Mouse (Mus musculus) cerebellum, adult 2 months (tissue): ENCODE data around the gene Slc39a7. TPM values are rescaled to one million over a fixed set of nuclear protein-coding genes. Genes with fewer than 3 reads are reported as not detected.
A peak's percentile ranks its signal among the peaks of the same experiment; 100 is the strongest.
"Not testable (repeated sequence)": the region's sequence is repeated elsewhere in the genome, so short reads cannot be mapped to it uniquely, and the experiment has no call there.

Source experiments
- DNase-seq, 2 experiments: peaks; one replicate each; pipeline ENCODE4 v3.0.0; 2021
- H3K27ac ChIP-seq: fragments of 200-500 bp; 2 replicates; pipeline ENCODE4 v1.5.1; 2012; ENCODE audit warnings: low read length, control low read depth, inconsistent platforms; ENCODE audit not compliant: insufficient read depth
- H3K27me3 ChIP-seq: fragments of 200-500 bp; 2 replicates; pipeline ENCODE4 v1.6.1; 2012; ENCODE audit warnings: inconsistent platforms, mild to moderate bottlenecking, low read length, moderate library complexity; ENCODE audit not compliant: control insufficient read depth, insufficient read depth
- H3K4me1 ChIP-seq: fragments of 200-500 bp; 2 replicates; pipeline ENCODE4 v1.6.1; 2011; ENCODE audit warnings: low read length; ENCODE audit not compliant: control insufficient read depth, insufficient read depth
- H3K4me3 ChIP-seq: fragments of 200-500 bp; replicated peaks from 2 replicates; pipeline ENCODE3; 2011; ENCODE audit warnings: mild to moderate bottlenecking, low read depth, low read length, control low read depth; ENCODE audit not compliant: insufficient read depth
- CTCF ChIP-seq: fragments of 200-500 bp; IDR thresholded peaks from 2 replicates; pipeline ENCODE4 v1.5.1; 2011; ENCODE audit warnings: low read depth, mild to moderate bottlenecking, control low read depth, low read length, moderate library complexity, borderline replicate concordance; ENCODE audit not compliant: insufficient read depth
- POLR2A ChIP-seq: fragments of 200-500 bp; IDR thresholded peaks from 2 replicates; pipeline ENCODE4 v1.6.1; 2011; ENCODE audit warnings: low read length, control low read depth, borderline replicate concordance; ENCODE audit not compliant: insufficient read depth
- WGBS: fragments of 180-500 bp; shearing (Covaris S2); methylation state at CpG from one replicate; pipeline ENCODE4 v1.1.7; 2018; 5-methylcytosine and 5-hydroxymethylcytosine counted together
- polyA plus RNA-seq: library from polyadenylated mRNA; depleted of rRNA; stranded (reverse); fragments of >200 nt; gene quantifications from 2 replicates; pipeline ENCODE4 v1.2.3, GENCODE M21; 2012; rRNA removed

The Slc39a7 gene
- polyA plus RNA-seq, 1 experiment = 120 TPM

DNA sequence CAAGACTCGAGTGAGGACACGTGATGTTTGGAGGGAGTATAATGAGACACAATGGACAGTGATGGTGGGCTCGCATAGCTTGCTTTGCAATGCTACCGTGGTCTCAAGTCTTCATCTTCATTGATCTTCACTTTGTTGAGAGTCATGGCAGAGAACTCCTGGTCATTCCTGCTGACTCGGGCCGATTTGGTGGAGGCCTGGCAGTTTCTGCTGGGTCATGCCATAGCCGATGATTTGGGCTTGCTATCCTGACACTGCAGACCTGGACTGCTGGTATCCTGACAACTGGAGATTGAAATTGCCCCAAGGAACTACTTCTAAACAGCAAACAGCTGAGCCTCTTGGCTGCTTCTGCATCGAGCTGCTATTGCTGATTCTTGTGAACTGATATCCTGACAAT, 36.5 kb downstream of the Slc39a7 start:
- Histone ChIP-seq H3K27me3 (peaks cover 2% of the 10 kb centered on the region), H3K4me3 (no peak overlapping the region), H3K27ac (no peak overlapping the region), H3K4me1 (0 out of 2 replicates have a peak, but pooled peaks cover 2% of the 10 kb centered on the region)
- TF ChIP-seq CTCF (no peak), POLR2A (no peak)
- no peak for DNase-seq
- WGBS = 90% methylated on average over 8 of the region's 8 CpGs

- peak; percentile 43 to 47 for DNase-seq
- H3K4me3 ChIP-seq = no peak overlapping the region
- no peaks in the 10 kb centered on the region for H3K27me3 ChIP-seq
- H3K27ac ChIP-seq = no peak overlapping the region
- TF ChIP-seq POLR2A (no peak), CTCF (peak; percentile 75)
- H3K4me1 ChIP-seq = no peaks in the 10 kb centered on the region
- WGBS = 30% methylated on average over 10 of the region's 10 CpGs
Observed at GRCm38 (mm10) chr17:33991788-33992664, 39.5 kb downstream of the Slc39a7 start.

DNA sequence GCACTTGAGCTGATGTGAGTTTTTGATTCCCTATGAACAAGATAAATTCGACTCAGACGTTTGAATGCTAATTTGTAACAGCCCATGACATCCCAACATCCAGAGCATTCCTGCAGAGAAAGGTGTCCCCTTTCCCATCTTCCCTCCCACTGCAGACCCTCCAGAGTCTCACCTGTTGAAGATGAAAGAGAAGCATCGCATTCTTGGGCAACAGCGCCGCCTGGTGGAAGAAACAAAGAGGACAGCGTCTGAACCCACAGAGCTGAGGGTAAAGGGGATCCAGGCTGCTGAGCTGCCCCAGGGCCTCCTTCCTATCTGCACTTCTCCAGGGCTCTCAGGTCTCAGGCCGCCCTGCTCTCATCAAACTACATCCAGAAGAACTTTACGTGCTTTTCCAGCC, 49.3 kb downstream of the Slc39a7 start:
- DNase-seq = peak; percentile 60 to 80
- H3K4me1 ChIP-seq = peaks cover 13% of the 10 kb centered on the region
- not testable (repeated sequence) for H3K4me3 ChIP-seq, H3K27ac ChIP-seq, H3K27me3 ChIP-seq
- TF ChIP-seq CTCF = peak; percentile 72
- 7% methylated on average over 8 of the region's 8 CpGs for WGBS

GRCm38 (mm10) chr17:33981192-33981909, 50.1 kb downstream of the Slc39a7 start:
- TF ChIP-seq CTCF = peak; percentile 48; the same call in 1 of the 2 replicates
- peak; percentile 57; the same call in 1 of the 2 replicates for TF ChIP-seq POLR2A
- Histone ChIP-seq H3K27ac (peak overlapping the region; percentile 84), H3K4me3 (peak overlapping the region; percentile 81), H3K4me1 (peaks cover 13% of the 10 kb centered on the region)
- not testable (repeated sequence) for H3K27me3 ChIP-seq
- DNase-seq = peak; percentile 89 to 91
- under 1% methylated on average over 27 of the region's 27 CpGs for WGBS

GRCm38 (mm10) chr17:33980181-33981035, 51.1 kb downstream of the Slc39a7 start:
- WGBS = 72% methylated on average over 19 of the region's 19 CpGs
- no peak for TF ChIP-seq POLR2A
- H3K27me3 ChIP-seq = no peaks in the 10 kb centered on the region
- peaks cover 13% of the 10 kb centered on the region for H3K4me1 ChIP-seq
- H3K4me3 ChIP-seq = no peak overlapping the region
- H3K27ac ChIP-seq = peak overlapping the region; percentile 74
- DNase-seq = no peak

GRCm38 (mm10) chr17:33979512-33980050, 51.9 kb downstream of the Slc39a7 start:
- Histone ChIP-seq H3K27me3 (no peaks in the 10 kb centered on the region), H3K4me3 (no peak overlapping the region), H3K4me1 (peaks cover 13% of the 10 kb centered on the region), H3K27ac (no peak overlapping the region)
- DNase-seq = no peak
- WGBS = 80% methylated on average over 6 of the region's 6 CpGs
- no peak for TF ChIP-seq CTCF
- no peak for TF ChIP-seq POLR2A

GRCm38 (mm10) chr17:33978631-33979031, 52.9 kb downstream of the Slc39a7 start:
- Histone ChIP-seq H3K27me3 (no peaks in the 10 kb centered on the region), H3K4me1 (peaks cover 13% of the 10 kb centered on the region), H3K27ac (peak overlapping the region; percentile 8; the same call in 1 of the 2 replicates), H3K4me3 (peak overlapping the region; percentile 50)
- TF ChIP-seq CTCF (no peak), POLR2A (peak; percentile 75; the same call in 1 of the 2 replicates)
- peak; percentile 83 to 88 for DNase-seq
- 0% methylated on average over 17 of the region's 17 CpGs for WGBS

Other genes with a start within 250 kb of the Slc39a7 start
- 1.6 and 1.9 TPM in 2 replicates for gene Angptl4, start 249.9 kb downstream of the Slc39a7 start, polyA plus RNA-seq
- 52.1 and 59.5 TPM in 2 replicates for gene Kank3, start 221.2 kb downstream of the Slc39a7 start, polyA plus RNA-seq
- 471 and 493 TPM in 2 replicates for gene Rps28, start 207.1 kb downstream of the Slc39a7 start, polyA plus RNA-seq
- gene Ndufa7, start 207.1 kb downstream of the Slc39a7 start, polyA plus RNA-seq = 341 and 361 TPM in 2 replicates
- gene Cd320, start 188.6 kb downstream of the Slc39a7 start, polyA plus RNA-seq = 34.4 and 34.7 TPM in 2 replicates
- gene Gm7029, start 157.8 kb downstream of the Slc39a7 start, polyA plus RNA-seq = not detected in 2 replicates
- gene Kifc1, start 141.0 kb downstream of the Slc39a7 start, polyA plus RNA-seq = 2.2 and 2.3 TPM in 2 replicates
- gene Platr17, start 126.5 kb downstream of the Slc39a7 start, polyA plus RNA-seq = 0.48 and 0.65 TPM in 2 replicates
- gene Daxx, start 122.3 kb downstream of the Slc39a7 start, polyA plus RNA-seq = 28.6 and 30.4 TPM in 2 replicates
- 27.7 and 28.5 TPM in 2 replicates for gene Tapbp, start 115.8 kb downstream of the Slc39a7 start, polyA plus RNA-seq
- 30.2 and 33.4 TPM in 2 replicates for gene Zbtb22, start 115.8 kb downstream of the Slc39a7 start, polyA plus RNA-seq
- 171 and 183 TPM in 2 replicates for gene Rgl2, start 102.1 kb downstream of the Slc39a7 start, polyA plus RNA-seq
- gene Pfdn6, start 91.3 kb downstream of the Slc39a7 start, polyA plus RNA-seq = 117 and 135 TPM in 2 replicates
- gene Wdr46, start 91.0 kb downstream of the Slc39a7 start, polyA plus RNA-seq = 13.3 and 14.0 TPM in 2 replicates
- gene B3galt4, start 80.2 kb downstream of the Slc39a7 start, polyA plus RNA-seq = 8.4 and 8.6 TPM in 2 replicates
- gene Vps52, start 75.9 kb downstream of the Slc39a7 start, polyA plus RNA-seq = 73.5 and 77.0 TPM in 2 replicates
- 283 and 320 TPM in 2 replicates for gene Rps18, start 75.7 kb downstream of the Slc39a7 start, polyA plus RNA-seq
- gene H2-K1, start 31.3 kb downstream of the Slc39a7 start, polyA plus RNA-seq = 61.9 and 77.5 TPM in 2 replicates
- gene Ring1, start 7.0 kb downstream of the Slc39a7 start, polyA plus RNA-seq = 66.4 and 74.6 TPM in 2 replicates
- gene H2-Ke6, start 3.6 kb downstream of the Slc39a7 start, polyA plus RNA-seq = 82.9 and 89.8 TPM in 2 replicates
- 78.0 and 83.2 TPM in 2 replicates for gene Rxrb, start 130 bp upstream of the Slc39a7 start, polyA plus RNA-seq
- gene Col11a2, start 7.8 kb upstream of the Slc39a7 start, polyA plus RNA-seq = 12.2 and 15.2 TPM in 2 replicates
- 0.25 and 0.34 TPM in 2 replicates for gene H2-Oa, start 60.7 kb upstream of the Slc39a7 start, polyA plus RNA-seq
- gene H2-DMa, start 87.9 kb upstream of the Slc39a7 start, polyA plus RNA-seq = 13.2 and 13.6 TPM in 2 replicates
- gene Brd2, start 91.0 kb upstream of the Slc39a7 start, polyA plus RNA-seq = 188 and 209 TPM in 2 replicates
- gene H2-DMb2, start 111.6 kb upstream of the Slc39a7 start, polyA plus RNA-seq = 0.35 and 0.52 TPM in 2 replicates
- 1.8 and 3.0 TPM in 2 replicates for gene H2-DMb1, start 121.4 kb upstream of the Slc39a7 start, polyA plus RNA-seq
- 2.6 and 2.7 TPM in 2 replicates for gene Tap1, start 155.9 kb upstream of the Slc39a7 start, polyA plus RNA-seq
- 2.2 and 2.7 TPM in 2 replicates for gene Psmb9, start 156.1 kb upstream of the Slc39a7 start, polyA plus RNA-seq
- 5.8 and 7.3 TPM in 2 replicates for gene Psmb8, start 166.0 kb upstream of the Slc39a7 start, polyA plus RNA-seq
- gene Tap2, start 171.8 kb upstream of the Slc39a7 start, polyA plus RNA-seq = 9.1 and 10.0 TPM in 2 replicates
- 0.67 and 0.86 TPM in 2 replicates for gene H2-Ob, start 207.2 kb upstream of the Slc39a7 start, polyA plus RNA-seq
- gene H2-Ab1, start 226.0 kb upstream of the Slc39a7 start, polyA plus RNA-seq = 4.0 TPM in 2 replicates